Mouse (Mus musculus) thymus, postnatal 0 days (tissue): ENCODE measurements around the gene Gm35315. TPM values are rescaled to one million over a fixed set of nuclear protein-coding genes. Genes with fewer than 3 reads are reported as not detected.
"Not testable (repeated sequence)": the region's sequence is repeated elsewhere in the genome, so short reads cannot be mapped to it uniquely, and the experiment has no call there.

Source experiments
- DNase-seq: peaks from one replicate; pipeline ENCODE4 v3.0.0-alpha.2; 2015; ENCODE audit warnings: low spot score
- polyA plus RNA-seq: library from polyadenylated mRNA; unstranded; fragments of >200 nt; fragmentation: Nextera tagmentation; extraction: Ambion mirVana; gene quantifications from 2 replicates; pipeline ENCODE4 v1.2.1, GENCODE M21; 2015

The Gm35315 gene
- 2.3 and 2.8 TPM in 2 replicates for polyA plus RNA-seq

GRCm38 (mm10) chr5:110094030-110094846 is at the start of gene Gm35315:
Gene Gm35315, minus strand, starts transcription at chr5:110094420.
- DNase-seq, result peak; percentile 93

GRCm38 (mm10) chr5:110143007-110143406 is 48.8 kb upstream of the Gm35315 start:
- peak; percentile 24 for DNase-seq

- DNase-seq, result no peak
Measured at GRCm38 (mm10) chr5:110142309-110142708, 48.1 kb upstream of the Gm35315 start.

GRCm38 (mm10) chr5:110140424-110140823 is 46.2 kb upstream of the Gm35315 start:
- DNase-seq, result no peak

GRCm38 (mm10) chr5:110139325-110139724 is 45.1 kb upstream of the Gm35315 start:
- no peak for DNase-seq

GRCm38 (mm10) chr5:110137816-110138215 is 43.6 kb upstream of the Gm35315 start:
- DNase-seq, result no peak

- DNase-seq, result no peak
Measured at GRCm38 (mm10) chr5:110136087-110136464, 41.9 kb upstream of the Gm35315 start.

- DNase-seq, result peak; percentile 99
Measured at GRCm38 (mm10) chr5:110135293-110136086, 41.3 kb upstream of the Gm35315 start, which contains the start of gene Chfr. Gene Chfr, plus strand, starts transcription at chr5:110135842.

GRCm38 (mm10) chr5:110122380-110122779 is 28.2 kb upstream of the Gm35315 start:
- not testable (repeated sequence) for DNase-seq

- DNase-seq, result peak; percentile 91
Measured at GRCm38 (mm10) chr5:110109991-110110441, 15.8 kb upstream of the Gm35315 start, which contains the start of gene Zfp605. Gene Zfp605, plus strand, starts transcription at chr5:110110092.

GRCm38 (mm10) chr5:110108305-110108628 is 14.0 kb upstream of the Gm35315 start:
- no peak for DNase-seq

GRCm38 (mm10) chr5:110107581-110108304 is 13.5 kb upstream of the Gm35315 start, which contains the start of gene Gtpbp6:
Gene Gtpbp6, minus strand, starts transcription at chr5:110108197.
- DNase-seq, result peak; percentile 97

GRCm38 (mm10) chr5:110106901-110107564 is 12.8 kb upstream of the Gm35315 start:
- no peak for DNase-seq

GRCm38 (mm10) chr5:110106140-110106871 is 12.1 kb upstream of the Gm35315 start:
- no peak for DNase-seq

- DNase-seq, result no peak
Measured at GRCm38 (mm10) chr5:110104616-110105380, 10.6 kb upstream of the Gm35315 start.

GRCm38 (mm10) chr5:110103901-110104615 is 9.8 kb upstream of the Gm35315 start:
- no peak for DNase-seq

- DNase-seq, result no peak
Measured at GRCm38 (mm10) chr5:110102853-110103625, 8.8 kb upstream of the Gm35315 start.

GRCm38 (mm10) chr5:110102429-110102828 is 8.2 kb upstream of the Gm35315 start:
- no peak for DNase-seq
